Mouse (Mus musculus) liver, embryonic 14.5 days (tissue): Measurements from ENCODE around the gene Gm49403. TPM values are rescaled to one million over a fixed set of nuclear protein-coding genes. Genes with fewer than 3 reads are reported as not detected.
A peak's percentile ranks its signal among the peaks of the same experiment; 100 is the strongest.

Experiments
- ATAC-seq: fragments of 200-750 bp; cut with Nextera tagmentation; 2 replicates; pipeline ENCODE4 v1.8.0; 2017; ENCODE audit warnings: moderate number of reproducible peaks, mild to moderate bottlenecking, moderate library complexity; ENCODE audit not compliant: insufficient read depth
- DNase-seq, 3 experiments: peaks; one replicate each; pipeline ENCODE4 v3.0.0-alpha.2; 2012 to 2013; ENCODE audit warnings: low read depth in 3 of 3, low spot score in 3 of 3
- H3K27ac ChIP-seq: fragments of 300-500 bp; sonication (generic); 2 replicates; pipeline ENCODE4 v1.5.1; 2014; ENCODE audit warnings: moderate library complexity, mild to moderate bottlenecking, control low read depth, inconsistent platforms
- H3K27me3 ChIP-seq: fragments of 300-500 bp; sonication (generic); 2 replicates; pipeline ENCODE4 v1.6.1; 2014; ENCODE audit warnings: mild to moderate bottlenecking, low read length, moderate library complexity; ENCODE audit not compliant: control insufficient read depth, insufficient read depth
- H3K36me3 ChIP-seq: fragments of 300-500 bp; sonication (generic); replicated peaks from 2 replicates; pipeline ENCODE4 v1.6.1; 2014; ENCODE audit warnings: low read depth; ENCODE audit not compliant: control insufficient read depth, insufficient read depth
- H3K4me1 ChIP-seq, 2 experiments: fragments of 200-500 bp in 1 of 2; fragments of 300-500 bp in 1 of 2; sonication (generic) in 1 of 2; replicated peaks; 2 replicates each; pipeline ENCODE4 v1.6.1; 2012 to 2014; ENCODE audit warnings: antibody characterized with exemption in 1 of 2, inconsistent platforms in 1 of 2, low read length in 1 of 2; ENCODE audit not compliant: control insufficient read depth in 2 of 2, insufficient read depth in 2 of 2
- H3K4me2 ChIP-seq: fragments of 300-500 bp; sonication (generic); 2 replicates; pipeline ENCODE4 v1.6.1; 2014; ENCODE audit warnings: low read depth, mild to moderate bottlenecking, control low read depth, moderate library complexity
- H3K4me3 ChIP-seq, 2 experiments: fragments of 200-500 bp in 1 of 2; fragments of 300-500 bp in 1 of 2; sonication (generic) in 1 of 2; 2 replicates each; pipeline ENCODE4 v1.5.1; 2012 to 2014; ENCODE audit warnings: low read depth in 2 of 2, low read length in 2 of 2, mild to moderate bottlenecking in 2 of 2, control low read depth in 1 of 2, inconsistent platforms in 1 of 2, moderate library complexity in 1 of 2; ENCODE audit not compliant: insufficient read depth in 1 of 2
- H3K9ac ChIP-seq: fragments of 300-500 bp; sonication (generic); replicated peaks from 2 replicates; pipeline ENCODE4 v1.6.1; 2014; ENCODE audit warnings: mild to moderate bottlenecking, control low read depth, moderate library complexity
- H3K9me3 ChIP-seq: fragments of 300-500 bp; sonication (generic); 2 replicates; pipeline ENCODE4 v1.6.1; 2016; ENCODE audit warnings: low read length, mixed read lengths; ENCODE audit not compliant: control insufficient read depth
- CTCF ChIP-seq: IDR thresholded peaks from 2 replicates; pipeline ENCODE4 v1.5.1; 2016; ENCODE audit warnings: antibody characterized with exemption, low read depth, control low read depth
- EP300 ChIP-seq: IDR thresholded peaks from 2 replicates; pipeline ENCODE4 v1.6.1; 2016; ENCODE audit warnings: antibody characterized with exemption, low read depth
- WGBS: fragments of 180-500 bp; shearing (Covaris S2); extraction: QIAGEN DNeasy Blood & Tissue Kit; methylation state at CpG from one replicate; pipeline ENCODE4 v1.1.7; 2014; ENCODE audit not compliant: insufficient replicate concordance; 5-methylcytosine and 5-hydroxymethylcytosine counted together
- polyA plus RNA-seq, 2 experiments: library from polyadenylated mRNA; depleted of rRNA in 1 of 2; stranded (reverse) in 1 of 2; unstranded in 1 of 2; fragments of >200 nt; fragmentation: Nextera tagmentation in 1 of 2; extraction: Ambion mirVana in 1 of 2; gene quantifications; 2 replicates each; pipeline versions ENCODE4 v1.2.1 to v1.2.3; 2012 to 2014

The Gm49403 gene
- polyA plus RNA-seq, 2 experiments: not detected

GRCm38 (mm10) chr19:8880311-8881033 is 3.3 kb upstream of the Gm49403 start, which contains the start of gene Uqcc3:
Gene Uqcc3 (minus strand): TSS chr19:8880923.
- TF ChIP-seq CTCF: no peak
- H3K27me3 ChIP-seq: no peaks in the 10 kb centered on the region
- H3K4me1 ChIP-seq: peaks cover 6% of the 10 kb centered on the region in 2 experiments
- H3K4me3 ChIP-seq: peak within 1 kb of the TSS; percentile 89 to 97
- ATAC-seq (peak; percentile 94), DNase-seq (peak; percentile 78 to 84 (median 79))
- H3K4me2 ChIP-seq: peak within 1 kb of the TSS; percentile 79
- peak within 1 kb of the TSS; percentile 36 for H3K27ac ChIP-seq
- peaks cover 10% of the 10 kb centered on the region for H3K36me3 ChIP-seq
- H3K9me3 ChIP-seq: no peaks in the 10 kb centered on the region
- under 1% methylated on average over 42 of the region's 42 CpGs for WGBS
- H3K9ac ChIP-seq: peak within 1 kb of the TSS; percentile 87

GRCm38 (mm10) chr19:8881034-8881392 is 2.7 kb upstream of the Gm49403 start:
- H3K36me3 ChIP-seq: peaks cover 8% of the 10 kb centered on the region
- H3K4me1 ChIP-seq: peaks cover 6% of the 10 kb centered on the region in 2 experiments
- peak overlapping the region; percentile 87 for H3K9ac ChIP-seq
- TF ChIP-seq CTCF (no peak), EP300 (no peak; the same call in 1 of the 2 replicates)
- peak overlapping the region; percentile 79 for H3K4me2 ChIP-seq
- no peak for ATAC-seq
- H3K4me3 ChIP-seq: peak overlapping the region; percentile 89 to 97
- H3K27ac ChIP-seq: no peak overlapping the region
- H3K9me3 ChIP-seq: no peaks in the 10 kb centered on the region
- H3K27me3 ChIP-seq: no peaks in the 10 kb centered on the region
- 5% methylated on average over 3 of the region's 3 CpGs for WGBS
- DNase-seq: no peak

- H3K4me2 ChIP-seq: peak overlapping the region; percentile 95
- H3K4me1 ChIP-seq: peaks cover 13 to 19% of the 10 kb centered on the region in 2 experiments
- H3K27ac ChIP-seq: peak overlapping the region; percentile 77
- H3K9ac ChIP-seq: peak overlapping the region; percentile 72
- H3K9me3 ChIP-seq: no peaks in the 10 kb centered on the region
- ATAC-seq (no peak), DNase-seq (no peak)
- TF ChIP-seq CTCF: no peak
- TF ChIP-seq EP300: no peak
- no peaks in the 10 kb centered on the region for H3K27me3 ChIP-seq
- H3K36me3 ChIP-seq: peaks cover 12% of the 10 kb centered on the region
- H3K4me3 ChIP-seq: peak overlapping the region; percentile 19 to 75; a peak in 2 of 4 replicates
- WGBS: 29% methylated on average over 1 of the region's 1 CpGs
Observed at GRCm38 (mm10) chr19:8886916-8887584, 3.3 kb downstream of the Gm49403 start.

GRCm38 (mm10) chr19:8887585-8888463 is 4.1 kb downstream of the Gm49403 start:
- peaks cover 13 to 19% of the 10 kb centered on the region in 2 experiments for H3K4me1 ChIP-seq
- 8% methylated on average over 19 of the region's 19 CpGs for WGBS
- DNase-seq (peak in 1 of 3 experiments; percentile 47), ATAC-seq (no peak)
- peak overlapping the region; percentile 75 to 97 for H3K4me3 ChIP-seq
- H3K4me2 ChIP-seq: peak overlapping the region; percentile 95
- no peak for TF ChIP-seq CTCF
- TF ChIP-seq EP300: no peak; the same call in 1 of the 2 replicates
- H3K9ac ChIP-seq: peak overlapping the region; percentile 72
- H3K27ac ChIP-seq: peak overlapping the region; percentile 77
- no peaks in the 10 kb centered on the region for H3K9me3 ChIP-seq
- H3K27me3 ChIP-seq: no peaks in the 10 kb centered on the region
- peaks cover 12% of the 10 kb centered on the region for H3K36me3 ChIP-seq
